Mouse (Mus musculus): ENCODE data around the gene Srd5a1.

DNA sequence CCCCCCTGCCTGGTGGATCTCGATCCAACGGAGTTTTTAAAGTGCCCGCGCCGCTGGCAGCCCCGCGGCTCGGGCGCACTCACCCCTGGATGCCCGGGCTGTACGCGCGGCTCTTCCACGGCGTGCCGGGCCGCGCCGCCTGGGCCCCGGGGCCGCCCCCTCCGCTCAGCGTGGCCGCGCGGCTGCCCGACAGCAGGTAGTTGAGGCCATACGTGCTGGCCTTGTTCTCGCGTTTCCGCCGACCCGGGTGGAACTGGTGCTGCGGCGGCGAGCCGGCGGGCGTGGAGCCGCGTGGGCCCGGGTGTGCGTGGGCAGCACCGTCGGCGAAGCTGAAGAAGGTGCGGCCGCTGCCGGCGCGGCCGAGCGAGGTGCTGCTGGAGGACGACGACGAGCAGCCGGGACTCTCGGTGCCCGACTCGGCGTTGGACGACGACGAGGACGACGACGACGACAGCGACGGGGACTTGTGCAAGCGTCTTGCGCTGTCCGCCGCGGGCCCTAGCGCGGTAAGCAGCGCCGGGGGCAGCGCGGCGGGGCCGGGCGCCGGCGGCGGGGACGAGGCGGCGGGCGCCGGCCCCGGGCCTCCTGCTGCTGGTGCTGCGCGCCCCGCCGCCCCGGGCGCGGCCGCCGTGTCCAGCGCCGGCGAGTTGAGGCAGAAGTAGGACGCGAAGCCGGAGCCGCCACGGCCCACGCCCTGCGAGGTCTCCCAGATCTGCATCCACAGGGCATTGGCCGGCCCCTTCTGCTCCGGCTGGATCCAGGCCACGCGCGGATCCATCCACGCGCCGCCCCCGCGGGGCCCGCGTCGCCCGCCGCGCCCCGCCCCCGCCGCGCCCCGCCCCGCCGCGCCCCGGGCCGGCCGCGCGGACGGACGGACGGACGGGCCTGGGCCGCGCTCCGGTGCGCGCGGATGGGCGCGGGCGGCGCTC is 77.6 kb downstream of the Srd5a1 start, which contains the start of gene Nsun2:
- TF ChIP-seq EP300 (IDR thresholded peaks at IDR 0.05; ENCODE audit: low read depth): no peak
- TF ChIP-seq CTCF (IDR thresholded peaks at IDR 0.05; ENCODE audit: low read depth): no peak
